Mouse (Mus musculus) retina, postnatal 1 day (tissue): ENCODE results near the gene Rab14.
A peak's percentile ranks its signal among the peaks of the same experiment; 100 is the strongest.

Experiments used
- DNase-seq: peaks from one replicate; pipeline ENCODE4 v3.0.0-alpha.2; 2012

Gene Rab14

DNA sequence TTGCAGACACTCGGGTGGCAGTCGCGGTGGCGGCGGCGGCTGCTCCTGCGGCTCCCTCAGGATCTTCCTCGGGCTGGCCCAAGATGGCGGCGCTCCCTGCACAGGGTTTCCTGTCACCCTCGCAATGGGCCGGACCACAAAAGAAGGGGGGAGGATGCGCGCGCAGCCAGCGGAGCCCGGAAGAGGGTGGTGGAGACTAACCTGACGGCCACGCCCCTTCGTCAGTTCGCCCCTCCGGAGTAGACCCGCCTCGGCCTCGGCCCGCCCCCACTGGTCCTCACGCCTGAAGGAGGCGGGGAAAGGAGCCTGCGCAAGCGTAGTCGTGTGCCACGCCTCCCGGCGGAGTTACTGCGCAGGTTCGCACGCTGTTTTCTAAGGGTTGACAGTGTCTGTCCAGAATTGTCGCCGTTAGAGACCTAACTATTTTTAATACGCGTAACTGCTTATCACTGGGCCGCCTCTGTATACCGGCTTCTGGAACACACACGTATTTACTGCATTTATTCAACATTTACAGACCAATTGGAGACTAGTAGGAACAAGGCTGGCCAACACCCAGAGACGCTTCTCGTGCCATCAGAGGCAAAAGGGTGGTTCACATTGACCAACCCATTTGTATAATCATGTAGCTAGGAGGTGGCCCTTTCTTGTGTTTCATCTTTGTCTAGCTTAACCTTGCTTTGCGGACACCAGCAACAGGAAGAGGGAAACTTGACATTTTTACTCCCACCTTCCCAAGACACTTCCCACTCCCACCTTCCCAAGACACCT lies at the start of gene Rab14:
Gene Rab14, minus strand, starts transcription at position 223 of the 771 bp plus-strand sequence.
- peak; percentile 100 for DNase-seq

- DNase-seq, result no peak
These were observed 46.8 kb upstream of the Rab14 start for GRCm38 (mm10) chr2:35247763-35248162.

- DNase-seq, result no peak
These were observed 43.3 kb upstream of the Rab14 start for GRCm38 (mm10) chr2:35244241-35244640.

GRCm38 (mm10) chr2:35235021-35235420 lies 34.1 kb upstream of the Rab14 start:
- DNase-seq, result no peak

DNA sequence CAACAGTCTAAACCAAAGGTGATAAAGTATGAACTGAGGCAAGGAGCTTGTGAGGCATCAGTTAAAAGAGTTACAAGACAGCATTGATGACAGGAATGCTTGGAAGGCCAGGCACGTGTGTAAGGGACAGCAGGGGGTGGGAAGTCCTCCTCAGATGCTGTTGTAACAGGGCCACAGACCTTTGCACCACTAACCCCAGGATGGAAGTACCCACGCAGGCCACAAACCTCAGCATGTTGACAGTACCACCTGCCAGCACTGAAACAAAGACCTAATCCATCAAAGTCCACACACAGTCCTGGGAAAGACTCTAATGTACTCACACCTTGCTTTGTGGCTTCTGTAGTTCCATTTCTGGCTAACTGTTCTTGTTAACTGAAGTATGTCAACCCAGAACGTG lies 33.0 kb upstream of the Rab14 start:
- no peak for DNase-seq

- DNase-seq, result no peak
These were observed 31.9 kb upstream of the Rab14 start for GRCm38 (mm10) chr2:35232595-35233445.

DNA sequence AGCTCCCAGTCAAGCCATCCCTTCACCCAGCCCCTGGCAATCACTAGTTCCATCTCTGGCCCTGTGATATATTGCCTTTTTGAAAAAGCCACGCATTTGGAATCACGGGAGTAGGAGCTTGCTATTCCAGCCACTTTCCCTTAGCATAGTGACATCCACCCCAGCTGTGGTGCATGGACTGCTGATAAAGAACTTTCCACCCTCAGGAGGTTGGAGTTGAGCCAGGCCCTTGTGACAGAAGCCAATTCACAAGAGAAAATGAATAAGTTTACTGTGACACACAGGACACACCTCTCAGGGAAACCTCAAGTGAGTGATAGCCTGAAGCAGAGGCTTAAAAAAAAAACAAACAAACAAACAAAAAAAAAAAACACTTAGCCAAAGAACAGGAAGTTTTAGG lies 31.0 kb upstream of the Rab14 start:
- no peak for DNase-seq

DNA sequence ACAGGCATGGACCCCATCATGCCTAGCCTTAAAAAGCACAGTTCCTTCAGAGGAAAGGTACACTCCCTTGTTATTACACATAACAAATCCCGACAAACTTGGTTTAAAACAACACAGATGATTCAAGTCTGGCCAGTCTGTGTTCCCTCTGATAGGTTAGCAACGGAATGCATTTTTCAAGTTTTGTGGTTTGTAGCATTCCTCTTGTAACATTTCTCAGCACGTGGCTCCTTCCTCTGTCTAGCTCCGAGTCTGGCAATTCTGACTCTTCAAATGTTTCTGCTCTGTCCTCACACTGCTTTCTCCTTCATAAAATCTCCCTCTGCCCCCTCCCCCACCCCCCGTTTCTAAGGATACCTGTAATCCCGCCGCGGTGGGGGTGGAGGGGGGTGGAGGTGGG lies 29.3 kb upstream of the Rab14 start:
- no peak for DNase-seq

- no peak for DNase-seq
These were observed 27.2 kb upstream of the Rab14 start for GRCm38 (mm10) chr2:35228145-35228544.

DNA sequence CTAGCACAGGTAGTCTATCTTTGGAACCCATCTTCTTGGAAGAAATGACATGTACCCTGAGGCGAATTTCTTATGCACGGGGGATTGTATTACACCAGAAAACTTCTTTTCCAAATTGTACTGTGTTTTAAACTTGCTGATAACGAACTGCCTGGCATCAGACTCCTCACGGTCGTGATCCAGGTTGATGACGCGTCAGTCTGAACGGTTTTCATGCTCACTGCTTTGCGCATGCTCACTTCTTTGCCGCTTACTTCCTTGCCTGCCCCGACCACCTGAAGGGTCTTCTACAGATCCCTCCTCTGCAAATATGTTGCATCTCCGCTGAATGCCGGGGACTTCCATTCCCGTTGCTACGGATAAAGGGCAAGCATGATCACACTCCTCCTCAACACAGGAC lies 23.4 kb upstream of the Rab14 start:
- DNase-seq, result no peak

- no peak for DNase-seq
These were observed 22.0 kb upstream of the Rab14 start for GRCm38 (mm10) chr2:35222822-35223391.

DNA sequence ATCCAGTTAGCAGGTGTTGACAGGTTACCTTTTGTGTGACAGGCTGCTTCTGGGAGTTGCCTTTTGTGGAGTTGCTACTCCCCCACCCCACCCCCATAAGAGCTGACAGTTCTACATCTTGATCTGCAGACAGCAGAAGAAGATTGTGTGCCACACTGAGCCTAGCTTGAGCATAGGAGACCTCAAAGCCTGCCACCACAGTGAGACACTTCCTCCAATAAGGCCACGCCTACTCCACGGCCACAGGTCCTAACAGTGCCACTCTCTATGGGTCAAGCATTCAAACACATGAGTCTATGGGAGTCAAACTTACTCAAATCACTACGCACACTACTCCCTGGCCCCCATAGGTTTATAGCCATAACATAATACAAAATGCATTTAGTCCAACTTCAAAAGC lies 17.8 kb upstream of the Rab14 start:
- no peak for DNase-seq

GRCm38 (mm10) chr2:35216701-35217100 lies 15.8 kb upstream of the Rab14 start:
- no peak for DNase-seq

- peak; percentile 48 for DNase-seq
These were observed 14.4 kb upstream of the Rab14 start for GRCm38 (mm10) chr2:35215363-35215762.

- DNase-seq, result peak; percentile 88
These were observed 14.0 kb upstream of the Rab14 start for GRCm38 (mm10) chr2:35214881-35215358.

- no peak for DNase-seq
These were observed 12.5 kb upstream of the Rab14 start for GRCm38 (mm10) chr2:35213345-35213910.

DNA sequence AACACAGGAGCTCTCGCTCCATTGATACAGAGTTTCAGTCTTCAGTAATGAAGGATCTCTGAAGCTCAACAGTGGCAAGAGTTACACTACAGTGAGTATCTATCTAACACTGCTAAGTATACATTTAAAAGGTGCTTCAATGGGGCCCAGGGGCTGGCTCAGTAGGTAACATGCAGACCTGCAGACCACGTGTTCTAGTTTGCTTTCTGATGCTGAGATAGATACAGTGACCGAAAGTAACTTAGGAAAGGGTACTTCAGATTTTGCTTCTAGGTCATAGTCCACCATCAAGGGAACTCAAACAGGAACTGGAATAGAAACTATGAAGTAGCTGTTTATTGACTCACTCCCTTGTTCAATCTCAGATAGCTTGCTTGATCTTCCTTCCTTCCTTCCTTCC lies 10.8 kb upstream of the Rab14 start:
- DNase-seq, result no peak

DNA sequence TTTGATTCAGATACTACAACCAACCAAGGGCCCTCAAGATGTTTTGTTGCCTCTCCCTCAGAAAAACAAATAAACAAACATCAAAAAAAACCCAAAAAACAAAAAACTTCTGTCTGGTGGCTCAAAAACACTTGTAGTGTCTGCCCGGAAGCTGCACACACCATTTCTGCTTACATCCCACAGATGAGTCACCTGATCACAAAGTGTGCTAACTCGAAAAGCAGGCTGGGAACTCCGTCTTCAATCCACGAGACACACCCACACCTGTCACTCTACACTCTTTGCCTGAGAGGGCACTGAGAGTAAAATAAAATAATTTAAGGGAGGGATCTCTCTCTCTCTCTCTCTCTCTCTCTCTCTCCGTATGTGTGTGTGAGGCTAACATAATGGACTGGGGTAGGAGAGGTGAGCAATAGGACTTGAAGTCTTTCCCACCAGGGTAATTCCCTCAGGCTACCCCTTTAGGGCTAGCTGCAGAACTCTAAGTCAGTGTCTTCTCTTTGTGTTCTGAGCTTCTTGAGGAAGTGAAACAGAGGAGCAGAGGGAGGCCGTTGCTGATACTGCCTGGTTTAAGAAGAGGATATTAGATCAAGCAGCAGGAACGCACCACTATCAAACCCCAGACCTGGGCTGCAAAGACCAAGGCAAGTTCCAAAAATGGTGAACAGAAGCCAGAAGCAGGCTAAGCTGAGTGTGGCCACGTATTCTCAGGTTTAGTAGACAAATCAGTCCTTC lies 8.2 kb upstream of the Rab14 start:
- no peak for DNase-seq

DNA sequence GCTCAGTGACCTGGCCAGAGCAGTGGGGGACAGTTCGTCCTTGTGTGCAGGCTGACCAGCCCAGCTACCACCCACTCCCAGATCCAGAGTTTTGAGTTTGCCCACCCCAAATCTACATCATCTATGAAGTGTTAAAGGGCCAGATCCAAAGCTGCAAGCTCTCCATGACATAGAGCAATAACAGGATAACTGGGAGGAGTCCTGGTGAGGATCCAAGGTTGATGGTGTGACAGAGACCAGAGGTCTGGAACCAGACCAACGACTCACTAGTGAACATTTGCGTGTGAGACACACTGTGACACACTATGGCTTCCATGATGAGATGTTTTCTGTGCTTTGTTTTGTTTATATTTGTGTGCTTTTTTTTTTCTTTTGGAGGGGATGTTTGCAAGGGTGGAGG lies 7.1 kb upstream of the Rab14 start:
- DNase-seq, result no peak

GRCm38 (mm10) chr2:35206761-35207160 lies 5.8 kb upstream of the Rab14 start:
- no peak for DNase-seq

DNA sequence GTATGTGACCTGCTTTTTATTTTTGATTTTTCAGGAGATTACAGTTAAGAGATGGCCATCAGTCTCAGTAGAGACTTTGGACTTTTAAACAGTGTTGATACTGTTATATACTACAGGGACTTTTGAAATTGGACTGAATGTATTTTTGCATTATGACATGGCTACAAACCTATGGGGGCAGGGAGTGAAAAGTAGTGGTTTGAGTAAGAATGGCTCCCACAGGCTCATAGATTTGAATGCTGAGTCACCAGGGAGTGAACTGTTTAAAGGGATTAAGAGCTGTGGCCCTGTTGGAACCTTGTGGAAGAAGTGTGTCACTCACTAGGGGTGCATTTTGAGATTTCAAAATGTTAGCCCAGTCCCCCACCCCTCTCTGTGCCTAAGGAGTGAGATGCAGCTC lies 2.8 kb upstream of the Rab14 start:
- no peak for DNase-seq
